Mouse (Mus musculus) MEL (cell line): ENCODE measurements at regions not wholly inside any gene's neighbourhood (a gene's known extent, or its start where the extent isn't known, plus 50 kb on each side); places are given as distances from the start of the nearest gene placed in this dataset.

Experiments used
- CTCF ChIP-seq, 3 experiments: IDR thresholded peaks in 2 of 3; conservative IDR thresholded peaks in 1 of 3; 2 replicates each; pipeline ENCODE4 v1.5.1; 2011 to 2012; ENCODE audit warnings: low read length in 3 of 3, low read depth in 2 of 3, mild to moderate bottlenecking in 2 of 3, improper control_type of control experiment in 1 of 3, inconsistent platforms in 1 of 3, mixed read lengths in 1 of 3, moderate library complexity in 1 of 3; ENCODE audit not compliant: control insufficient read depth in 1 of 3, insufficient read depth in 1 of 3, poor library complexity in 1 of 3, severe bottlenecking in 1 of 3
- ELF1 ChIP-seq: IDR thresholded peaks from 2 replicates; pipeline ENCODE4 v1.6.1; 2014; ENCODE audit warnings: low read depth, mild to moderate bottlenecking, inconsistent platforms, low read length, improper control_type of control experiment, moderate library complexity
- GABPA ChIP-seq: IDR thresholded peaks from 2 replicates; pipeline ENCODE4 v1.6.1; 2012; ENCODE audit warnings: low read depth, mild to moderate bottlenecking, inconsistent platforms, low read length, improper control_type of control experiment, moderate library complexity
- TCF12 ChIP-seq: IDR thresholded peaks from 2 replicates; pipeline ENCODE4 v1.6.1; 2014; ENCODE audit warnings: low read depth, mild to moderate bottlenecking, inconsistent platforms, low read length, improper control_type of control experiment, moderate library complexity

DNA sequence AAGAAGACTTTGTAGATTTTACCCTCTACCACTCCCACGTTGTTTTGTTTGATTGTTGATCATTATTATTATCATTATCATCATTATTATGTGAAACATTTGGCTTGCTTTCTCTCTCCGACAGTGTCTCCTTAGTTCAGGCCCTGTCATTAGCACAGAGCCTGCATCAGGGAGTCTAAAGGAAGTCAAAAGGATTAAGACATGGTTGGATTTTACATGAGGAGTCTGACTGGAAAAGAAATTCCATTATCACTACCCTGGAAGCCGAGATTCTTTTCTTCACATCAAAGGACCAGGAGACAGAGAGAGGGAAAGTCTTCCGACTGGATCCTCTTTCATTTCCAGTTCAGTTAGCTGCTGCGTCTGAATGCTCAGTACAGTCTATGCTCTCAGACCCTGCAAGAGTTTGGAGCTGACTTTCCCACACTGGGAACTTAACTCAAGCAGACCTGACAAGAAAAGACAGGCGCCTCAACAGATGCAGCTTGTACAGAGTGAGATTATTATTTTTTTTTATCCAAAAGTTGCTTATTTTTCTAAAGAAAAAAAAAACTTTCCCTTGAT lies 184.1 kb upstream of the Btbd3 start:
- TF ChIP-seq ELF1 (no peak), TCF12 (no peak), CTCF (IDR thresholded peaks at IDR 0.05 in 2 of 3, conservative IDR thresholded peaks at IDR 0.05 in 1 of 3; ENCODE audit: control insufficient read depth in 1 of 3, insufficient read depth in 1 of 3, low read depth in 2 of 3, low read length in 3 of 3, poor library complexity in 1 of 3, severe bottlenecking in 1 of 3) (no peak), GABPA (no peak)
